Mouse (Mus musculus): ENCODE measurements around the gene Pcsk4. TPM values are rescaled to one million over a fixed set of nuclear protein-coding genes. Genes with fewer than 3 reads are reported as not detected.

Pcsk4 gene
- total RNA-seq, 2 experiments from 2014 or later, result 0.75 to 1.5 TPM

Small RNA genes lying within 50 kb of the gene (microRNA-seq; reads per million reads assigned to microRNA genes)
- gene Mir6911, result 0 reads per million in 2 experiments

Other genes starting within 250 kb of the Pcsk4 start
- gene Sbno2, start 223.9 kb downstream of the Pcsk4 start, total RNA-seq (2021), result 10 to 100 TPM in 1 of 2 experiments, 1 to 10 TPM in 1; 7.7 to 11.6 TPM
- gene Stk11, start 213.7 kb downstream of the Pcsk4 start, total RNA-seq (2021), result 100 to 1,000 TPM; 105 to 110 TPM
- gene Atp5d, start 190.9 kb downstream of the Pcsk4 start, total RNA-seq (2021), result 100 to 1,000 TPM; 576 to 659 TPM
- gene Cbarp, start 188.7 kb downstream of the Pcsk4 start, total RNA-seq (2021), result 1 to 10 TPM; 2.3 to 3.2 TPM
- 10 to 100 TPM; 34.3 to 62.7 TPM for gene Midn, start 181.2 kb downstream of the Pcsk4 start, total RNA-seq (2021)
- gene Cirbp, start 163.5 kb downstream of the Pcsk4 start, total RNA-seq (2021), result 10 to 100 TPM; 84.3 to 88.4 TPM
- gene 1600002K03Rik, start 156.6 kb downstream of the Pcsk4 start, total RNA-seq (2021), result 1 to 10 TPM; 3.9 to 5.5 TPM
- gene Efna2, start 150.0 kb downstream of the Pcsk4 start, total RNA-seq (2021), result 1 to 10 TPM; 1.1 to 1.9 TPM
- gene Mum1, start 103.1 kb downstream of the Pcsk4 start, total RNA-seq (2021), result 10 to 100 TPM; 26.4 to 31.3 TPM
- gene Ndufs7, start 80.4 kb downstream of the Pcsk4 start, total RNA-seq (2021), result 100 to 1,000 TPM; 371 to 457 TPM
- 100 to 1,000 TPM; 342 to 351 TPM for gene Gamt, start 68.5 kb downstream of the Pcsk4 start, total RNA-seq (2021)
- gene Dazap1, start 68.0 kb downstream of the Pcsk4 start, total RNA-seq (2021), result 10 to 100 TPM; 67.8 to 81.0 TPM
- gene Rps15, start 37.0 kb downstream of the Pcsk4 start, total RNA-seq (2021), result 100 to 1,000 TPM; 952 to 954 TPM
- gene Apc2, start 33.5 kb downstream of the Pcsk4 start, total RNA-seq (2021), result under 1 TPM; 0.87 to 0.95 TPM
- 10 to 100 TPM; 10.5 to 13.1 TPM for gene 2310011J03Rik, start 9.0 kb downstream of the Pcsk4 start, total RNA-seq (2021)
- gene Reep6, start 455 bp upstream of the Pcsk4 start, total RNA-seq (2021), result 1 to 10 TPM; 2.1 to 2.4 TPM
- gene Adamtsl5, start 18.9 kb upstream of the Pcsk4 start, total RNA-seq (2021), result 10 to 100 TPM; 15.2 to 20.4 TPM
- not detected for gene Plk5, start 27.0 kb upstream of the Pcsk4 start, total RNA-seq (2021)
- gene Mex3d, start 58.2 kb upstream of the Pcsk4 start, total RNA-seq (2021), result 10 to 100 TPM in 1 of 2 experiments, 1 to 10 TPM in 1; 8.9 to 12.2 TPM
- 100 to 1,000 TPM; 107 to 120 TPM for gene Mbd3, start 70.1 kb upstream of the Pcsk4 start, total RNA-seq (2021)
- 100 to 1,000 TPM; 725 to 806 TPM for gene Uqcr11, start 77.3 kb upstream of the Pcsk4 start, total RNA-seq (2021)
- gene Tcf3, start 104.1 kb upstream of the Pcsk4 start, total RNA-seq (2021), result 10 to 100 TPM; 33.0 to 43.2 TPM
- gene Onecut3, start 165.3 kb upstream of the Pcsk4 start, total RNA-seq (2021), result not detected
- gene Atp8b3, start 209.6 kb upstream of the Pcsk4 start, total RNA-seq (2021), result not detected
- gene Rexo1, start 232.1 kb upstream of the Pcsk4 start, total RNA-seq (2021), result 10 to 100 TPM; 13.1 to 16.7 TPM
- 1 to 10 TPM; 3.5 to 5.8 TPM for gene Klf16, start 247.8 kb upstream of the Pcsk4 start, total RNA-seq (2021)